Mouse (Mus musculus): ENCODE measurements around the gene Pcca. TPM values are rescaled to one million over a fixed set of nuclear protein-coding genes. Genes with fewer than 3 reads are reported as not detected.
"Not testable (repeated sequence)": the region's sequence is repeated elsewhere in the genome, so short reads cannot be mapped to it uniquely, and the experiment has no call there.

Pcca gene
- total RNA-seq, 1 experiment from 2014 or later = 214 TPM

DNA sequence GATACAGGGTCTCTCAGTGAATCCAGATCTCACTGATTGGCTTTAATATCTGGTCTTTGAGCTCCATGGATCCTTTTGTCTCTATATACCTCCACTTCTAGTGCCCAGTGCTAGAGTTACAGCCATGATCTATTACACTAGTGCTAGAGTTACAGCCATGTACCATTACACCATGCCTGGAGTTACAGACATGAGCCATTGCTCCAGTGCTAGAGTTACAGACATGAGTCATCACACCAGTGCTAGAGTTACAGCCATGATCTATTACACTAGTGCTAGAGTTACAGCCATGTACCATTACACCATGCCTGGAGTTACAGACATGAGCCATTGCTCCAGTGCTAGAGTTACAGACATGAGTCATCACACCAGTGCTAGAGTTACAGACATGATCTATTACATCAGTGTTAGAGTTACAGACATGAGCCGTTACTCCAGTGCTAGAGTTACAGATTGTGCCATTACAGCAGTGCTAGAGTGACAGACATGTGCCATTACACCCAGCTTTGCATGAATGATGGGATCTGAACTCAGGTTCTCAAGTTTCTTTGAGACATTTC lies 26.8 kb downstream of the Pcca start:
- DNase-seq = not testable (repeated sequence)

DNA sequence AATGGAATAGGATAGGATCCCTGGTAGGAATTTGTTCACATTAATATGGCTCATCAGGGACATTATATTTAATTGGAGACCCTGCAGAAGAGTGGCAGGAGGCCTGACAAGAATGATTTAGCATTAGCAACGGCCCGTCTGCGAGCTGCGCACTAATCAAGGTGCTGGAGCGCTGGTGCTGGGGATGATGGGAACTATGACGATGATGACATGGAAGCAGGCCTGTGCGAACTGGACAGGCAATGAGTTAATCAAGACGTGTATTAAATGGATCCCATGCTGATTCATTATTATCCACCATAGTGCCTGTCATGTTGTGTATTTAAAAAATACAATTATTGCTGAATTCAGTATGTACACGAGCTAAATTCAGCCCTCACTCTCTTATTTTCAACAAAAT lies 36.7 kb downstream of the Pcca start:
- DNase-seq = no peak

DNA sequence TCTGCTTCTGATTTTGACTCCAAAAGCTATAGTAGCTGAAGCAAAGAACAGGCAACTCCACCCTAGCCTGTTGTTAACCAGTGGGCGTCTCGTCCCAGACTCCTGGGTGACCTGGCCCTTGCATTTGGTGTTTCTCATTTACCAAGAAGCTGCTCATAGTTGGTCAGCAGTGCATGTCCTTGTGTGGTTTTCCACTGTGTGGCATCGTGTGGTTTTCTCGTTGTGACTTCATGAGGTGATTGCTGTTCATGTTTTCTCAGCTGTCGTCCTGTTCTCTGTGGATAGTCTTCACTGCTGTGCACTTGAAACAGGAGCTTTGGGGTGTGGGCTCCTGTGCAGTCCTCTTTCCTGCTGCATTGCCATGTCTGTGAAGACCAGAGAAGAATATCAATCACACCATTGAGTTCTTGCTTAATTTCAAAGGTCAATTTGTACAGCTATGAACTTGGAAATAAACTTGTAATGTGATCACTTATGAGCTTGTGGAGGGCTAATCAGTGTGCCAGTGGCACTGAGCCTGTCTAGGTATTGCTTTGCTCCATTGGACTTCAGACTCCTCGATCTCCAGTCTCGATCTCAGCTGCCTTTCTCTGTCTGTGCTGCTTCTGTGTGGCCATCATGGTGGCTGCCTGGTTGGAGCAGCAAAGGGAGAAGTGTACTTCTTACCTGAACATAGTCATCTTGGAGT lies 40.1 kb downstream of the Pcca start:
- no peak for DNase-seq

DNA sequence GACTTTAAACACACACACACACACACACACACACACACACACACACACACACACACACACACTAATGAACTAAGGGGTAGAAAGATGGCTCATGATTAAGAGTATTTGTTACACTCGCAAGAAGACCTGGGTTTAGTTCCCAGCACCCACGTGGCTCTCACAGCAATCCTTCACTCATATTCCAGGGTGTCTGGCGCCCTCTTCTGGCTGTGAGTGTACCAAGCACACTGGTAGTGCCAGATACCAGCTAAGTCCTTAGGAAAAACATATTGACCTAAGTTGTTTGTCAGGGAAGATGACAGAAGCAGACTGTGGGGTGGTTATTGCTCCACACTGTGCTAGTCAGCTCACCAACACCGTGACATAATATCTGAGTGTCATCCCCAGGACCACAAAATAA lies 43.7 kb downstream of the Pcca start:
- no peak for DNase-seq

DNA sequence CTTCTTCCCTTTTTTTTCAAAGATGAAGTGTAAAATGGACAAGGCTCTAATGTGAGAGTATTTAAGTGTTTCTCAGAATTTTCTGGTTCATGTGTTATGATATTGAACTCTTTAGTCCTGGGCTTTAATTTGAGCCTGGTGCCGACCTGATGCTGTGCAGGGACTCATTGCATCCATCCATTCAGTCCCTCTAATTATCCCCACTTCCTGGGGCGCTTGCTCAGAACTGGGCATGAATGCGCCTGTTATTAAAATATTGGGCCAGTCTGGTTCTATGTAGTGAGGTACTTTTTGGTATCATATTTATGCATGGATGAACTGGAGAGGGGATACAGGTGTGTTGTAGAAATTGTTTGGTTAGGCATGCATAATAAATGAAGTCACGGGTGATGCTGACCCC lies 47.9 kb downstream of the Pcca start:
- no peak for DNase-seq

DNA sequence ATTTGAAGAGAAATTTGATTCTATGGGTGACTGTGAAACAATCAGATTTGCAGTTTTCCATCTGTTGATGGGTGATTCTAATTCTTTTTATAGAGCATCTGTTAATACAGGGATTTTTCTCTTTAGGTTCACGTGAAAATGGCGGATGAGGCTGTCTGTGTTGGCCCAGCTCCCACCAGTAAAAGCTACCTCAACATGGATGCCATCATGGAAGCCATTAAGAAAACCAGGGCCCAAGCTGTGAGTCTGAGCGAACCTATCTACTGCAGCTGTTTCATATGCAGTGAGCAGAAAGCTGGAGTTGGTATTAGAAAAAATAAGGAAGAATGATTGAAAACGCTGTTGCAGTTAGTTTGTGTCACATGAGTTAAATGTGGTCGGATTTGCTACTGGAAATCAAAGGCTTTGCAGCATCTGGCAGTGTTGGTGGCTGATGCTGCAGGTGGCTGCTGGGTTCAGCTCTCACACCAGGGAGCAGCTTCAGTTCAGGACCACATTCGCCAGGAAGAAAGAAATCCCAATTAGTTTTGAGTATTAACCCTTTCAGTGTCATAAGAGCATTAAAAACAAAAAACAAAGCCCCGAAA lies 48.5 kb downstream of the Pcca start:
- DNase-seq = no peak

DNA sequence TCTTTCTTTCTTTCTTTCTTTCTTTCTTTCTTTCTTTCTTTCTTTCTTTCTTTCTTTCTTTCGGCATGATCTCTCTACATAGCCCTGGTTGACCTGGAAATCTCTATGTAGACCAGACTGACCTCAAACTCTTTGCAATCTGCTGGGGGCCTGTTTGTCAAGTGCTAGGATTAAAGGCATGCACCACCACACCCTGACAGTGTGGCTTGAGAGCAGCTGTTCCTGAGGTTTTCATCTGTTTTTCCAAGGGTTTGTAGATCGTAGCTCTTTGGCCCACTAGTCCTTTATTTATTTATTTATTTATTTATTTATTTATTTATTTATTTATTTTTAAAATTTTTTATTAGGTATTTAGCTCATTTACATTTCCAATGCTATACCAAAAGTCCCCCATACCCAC lies 50.0 kb downstream of the Pcca start:
- DNase-seq = not testable (repeated sequence)

DNA sequence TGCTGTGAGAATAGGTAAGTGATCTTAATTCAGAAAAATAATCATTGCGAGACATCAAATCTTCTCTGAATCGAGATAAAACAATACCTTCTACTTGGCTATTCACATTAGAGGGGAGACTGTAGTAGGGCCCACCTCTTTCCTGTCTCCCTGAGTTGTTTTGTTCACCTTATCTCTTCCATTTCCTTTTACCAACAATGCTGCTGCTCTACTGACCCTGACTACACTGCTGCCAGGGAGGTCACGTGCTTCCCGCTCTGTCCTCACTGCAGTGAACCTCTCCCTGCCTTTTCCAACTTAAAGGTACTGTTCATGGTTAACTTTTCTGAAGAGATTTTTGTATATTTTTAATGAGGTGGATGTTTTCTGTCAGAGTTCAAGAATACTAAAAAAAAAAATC lies 52.8 kb downstream of the Pcca start:
- no peak for DNase-seq

DNA sequence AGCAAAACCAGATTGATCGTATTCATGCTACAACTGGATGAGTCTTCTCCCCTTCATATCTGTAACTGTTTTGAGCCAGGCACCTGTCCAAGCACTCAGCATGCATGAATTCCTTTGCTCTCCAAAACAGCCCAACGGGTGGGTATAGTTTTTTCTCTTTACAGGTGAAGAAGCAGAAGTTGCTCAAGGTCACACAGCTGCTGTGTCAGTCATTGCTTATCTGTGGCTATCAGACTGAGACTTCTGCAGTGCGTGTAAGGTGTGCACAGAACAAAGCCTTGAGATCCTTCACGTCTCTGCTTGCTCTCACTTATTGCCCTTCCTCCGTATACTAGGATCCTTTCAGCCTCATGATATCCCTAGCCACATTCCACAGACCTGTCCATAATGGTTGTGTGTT lies 63.4 kb downstream of the Pcca start:
- no peak for DNase-seq

DNA sequence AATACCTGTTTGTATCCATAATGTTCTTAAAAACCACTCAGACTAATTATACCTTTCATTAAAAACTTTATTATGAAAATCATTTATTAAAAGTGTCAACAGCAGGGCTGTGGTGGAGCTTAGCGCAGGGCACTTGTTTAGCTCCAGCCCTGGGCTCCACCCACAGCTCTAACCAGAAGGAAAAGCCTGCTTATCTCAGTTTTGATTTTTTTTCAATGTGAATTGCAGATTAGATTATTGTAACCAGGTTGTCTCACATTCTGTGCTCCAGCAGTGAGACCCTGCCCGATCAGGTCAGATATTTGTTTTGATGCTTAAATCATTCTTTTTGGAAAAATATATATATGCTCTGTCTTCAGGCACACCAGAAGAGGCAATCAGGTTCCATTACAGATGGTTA lies 64.7 kb downstream of the Pcca start:
- no peak for DNase-seq

DNA sequence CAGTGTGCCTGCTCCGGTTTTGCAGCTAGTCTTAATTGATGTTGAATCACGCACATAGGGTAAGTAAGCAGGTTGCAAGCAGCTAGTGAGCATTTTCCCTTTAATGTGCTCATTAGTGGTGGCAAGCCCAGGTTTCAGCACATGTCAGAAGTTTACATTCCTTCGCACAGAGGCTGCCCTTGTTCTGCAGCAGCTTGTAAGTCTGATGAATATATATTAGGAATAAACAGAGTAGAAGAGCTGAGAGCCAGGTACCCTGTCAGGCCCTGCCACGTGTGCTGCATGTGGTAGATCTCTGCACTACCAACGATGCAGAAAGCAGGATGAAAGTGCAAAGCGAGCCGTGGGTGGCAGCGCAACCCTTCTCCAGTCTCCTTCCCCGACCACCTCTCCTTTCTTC lies 65.7 kb downstream of the Pcca start:
- DNase-seq = no peak

DNA sequence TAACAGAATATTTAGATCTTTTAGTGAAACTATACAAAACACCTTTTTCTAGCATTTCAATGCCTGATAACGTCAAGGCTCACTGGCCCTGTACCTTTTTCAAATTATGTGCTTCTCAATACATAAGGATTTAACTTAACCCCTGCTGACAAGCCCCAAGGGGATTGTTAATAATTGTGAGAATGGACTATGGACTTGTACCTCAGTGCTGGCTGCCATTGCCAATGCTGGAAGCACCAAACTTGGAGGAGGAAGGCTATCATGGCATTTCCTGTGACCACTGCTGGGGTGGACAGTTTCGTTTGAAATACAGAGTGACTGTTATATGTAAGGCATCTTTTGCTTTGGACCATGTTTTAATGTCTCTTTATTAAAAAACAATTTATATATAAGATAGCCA lies 68.6 kb downstream of the Pcca start:
- no peak for DNase-seq

DNA sequence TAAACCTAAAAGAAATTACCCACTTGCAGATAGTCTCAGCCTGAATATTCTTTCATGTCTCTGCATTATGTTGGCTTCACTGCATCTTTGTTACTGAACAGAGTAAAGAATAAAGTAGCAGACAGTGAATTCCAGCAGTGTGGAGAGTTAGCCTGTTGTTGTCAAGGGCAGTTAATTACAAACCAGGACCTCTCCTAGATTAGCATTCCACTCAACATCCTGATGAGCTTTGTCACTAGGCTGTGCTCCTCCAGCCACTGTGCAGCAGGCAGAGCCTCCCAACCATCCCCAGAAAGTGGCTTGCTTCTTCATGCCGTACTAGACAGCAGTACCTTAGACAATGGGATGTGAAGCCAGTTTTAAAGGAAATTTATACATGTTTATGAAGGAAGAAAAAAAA lies 72.4 kb downstream of the Pcca start:
- DNase-seq = no peak

DNA sequence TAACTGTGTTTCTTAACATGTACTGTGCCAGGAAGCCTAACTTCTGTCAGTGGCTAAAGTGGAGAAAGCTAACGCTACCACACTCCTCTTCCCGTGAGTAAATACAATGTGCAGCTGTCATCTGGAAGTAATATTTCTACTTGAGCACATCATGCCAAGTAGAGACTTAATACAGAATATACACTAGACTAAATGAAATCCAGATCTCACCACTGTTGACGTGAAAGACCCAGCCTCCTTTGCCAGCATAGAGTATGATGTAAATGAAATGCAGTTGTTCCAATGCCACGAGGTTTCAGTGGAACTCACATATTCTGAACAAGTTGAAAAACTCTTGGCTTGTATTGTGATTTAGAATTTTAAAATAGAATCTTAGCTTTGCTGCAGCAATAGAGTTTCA lies 73.3 kb downstream of the Pcca start:
- DNase-seq = no peak

DNA sequence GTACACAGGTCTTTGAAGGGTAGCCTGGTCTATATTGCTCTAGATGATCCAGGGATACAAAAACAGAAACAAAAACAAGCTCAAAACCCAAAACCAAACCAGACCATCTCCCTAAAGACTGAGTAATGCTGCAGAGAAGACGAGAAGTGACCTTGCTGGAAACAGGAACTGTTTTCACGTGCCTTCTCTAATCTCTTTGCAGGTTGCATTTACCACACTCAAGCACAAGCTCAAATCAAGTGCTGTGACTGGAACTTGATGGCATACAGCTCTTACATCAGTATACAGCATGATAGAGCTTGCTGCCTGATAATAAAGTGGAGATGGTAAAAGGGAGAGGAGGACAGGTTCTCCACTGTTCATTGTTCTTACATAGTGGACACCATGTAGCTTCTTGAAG lies 74.2 kb downstream of the Pcca start:
- no peak for DNase-seq

DNA sequence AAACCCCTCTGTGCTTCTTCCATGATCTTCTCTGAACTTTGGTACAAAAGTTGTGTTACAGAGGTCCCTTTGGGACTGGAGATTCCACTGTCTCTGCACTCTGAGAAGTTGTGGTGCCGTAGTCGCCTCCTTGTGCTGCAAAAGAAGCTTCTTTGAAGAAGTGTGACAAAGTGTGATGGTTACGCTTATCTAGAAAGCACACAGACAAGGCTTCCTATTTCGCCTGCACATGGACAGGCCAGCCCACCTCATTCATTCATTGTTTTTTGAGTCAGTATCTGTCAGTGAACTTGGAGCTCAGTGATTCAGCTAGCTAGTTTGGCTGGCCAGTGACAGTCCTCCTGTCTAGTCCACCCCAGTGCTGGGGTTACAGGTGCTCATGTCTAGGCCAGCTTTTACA lies 76.9 kb downstream of the Pcca start:
- no peak for DNase-seq

DNA sequence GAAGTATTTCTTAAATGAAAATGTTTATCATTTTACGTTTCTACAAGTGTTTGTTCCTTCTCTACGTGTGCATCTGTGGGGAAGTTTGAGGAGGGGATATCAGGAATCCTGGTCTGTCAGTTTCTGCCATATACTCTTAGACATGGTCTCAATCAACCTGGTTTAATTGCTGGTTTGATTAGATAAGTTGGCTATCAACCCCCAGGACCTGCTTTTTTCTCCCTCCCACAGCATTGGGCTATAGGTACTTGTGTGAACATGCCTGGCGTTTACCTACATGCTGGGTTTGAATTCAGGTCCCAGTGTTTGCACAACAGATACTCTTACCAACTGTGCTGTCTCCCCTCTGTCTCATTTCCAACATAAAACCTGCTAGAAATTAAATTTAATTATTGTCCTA lies 78.2 kb downstream of the Pcca start:
- DNase-seq = no peak

DNA sequence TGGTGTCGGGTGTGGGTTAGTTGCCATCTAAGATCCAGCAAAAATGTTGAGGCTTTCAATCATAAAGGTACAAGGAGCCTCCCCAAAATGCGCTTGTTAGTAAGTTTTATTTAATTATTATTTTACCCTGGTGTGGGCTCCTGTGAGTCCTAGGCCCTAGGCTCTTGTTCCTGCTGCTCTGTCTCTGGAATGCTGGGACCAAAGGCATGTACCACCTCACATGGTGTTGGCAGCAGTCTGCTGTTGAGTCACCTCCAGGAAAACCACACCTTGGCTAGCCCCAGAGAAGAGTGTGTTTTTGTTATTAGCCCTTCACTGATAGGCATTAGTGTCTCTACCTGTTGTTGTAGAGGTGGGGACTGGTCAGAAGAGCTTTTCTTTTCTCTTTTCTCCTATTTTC lies 83.5 kb downstream of the Pcca start:
- DNase-seq = no peak

DNA sequence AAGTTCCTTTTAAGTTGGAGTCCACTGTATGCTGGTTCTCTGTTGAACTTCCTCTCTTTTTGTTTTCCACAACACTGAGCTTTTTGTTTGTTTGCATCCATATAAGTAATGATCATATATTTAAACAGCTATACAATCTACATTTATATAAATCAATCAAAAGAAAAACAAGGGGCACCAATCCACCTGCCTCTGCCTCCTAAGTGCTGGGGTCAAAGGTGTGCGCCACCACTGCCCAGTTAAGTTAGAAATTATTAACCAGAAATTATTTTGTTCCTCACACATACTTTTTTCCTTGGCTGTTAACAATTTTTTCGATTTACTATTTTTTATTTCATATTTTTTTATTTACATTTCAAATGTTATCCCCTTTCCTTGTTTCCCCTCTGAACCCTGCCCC lies 99.3 kb downstream of the Pcca start:
- DNase-seq = no peak

DNA sequence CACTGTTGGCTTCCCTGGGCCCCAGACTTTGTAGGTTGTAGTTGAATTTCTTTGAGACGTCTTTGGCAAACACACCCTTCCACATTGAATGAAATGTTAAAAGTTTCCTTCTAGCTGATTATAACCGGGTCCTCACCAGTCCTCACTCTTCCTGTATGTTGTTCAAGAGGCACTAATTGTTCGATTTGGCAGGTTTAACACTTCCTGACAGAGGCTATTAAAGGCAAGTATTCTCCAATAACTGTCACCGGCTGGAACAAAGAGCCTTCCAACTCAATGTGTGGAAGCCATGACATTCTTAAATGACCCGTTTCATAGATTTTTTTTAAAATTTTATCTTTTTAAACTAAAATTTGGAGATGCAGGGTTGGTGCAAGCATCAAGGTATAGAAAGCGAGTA lies 102.5 kb downstream of the Pcca start:
- DNase-seq = no peak

DNA sequence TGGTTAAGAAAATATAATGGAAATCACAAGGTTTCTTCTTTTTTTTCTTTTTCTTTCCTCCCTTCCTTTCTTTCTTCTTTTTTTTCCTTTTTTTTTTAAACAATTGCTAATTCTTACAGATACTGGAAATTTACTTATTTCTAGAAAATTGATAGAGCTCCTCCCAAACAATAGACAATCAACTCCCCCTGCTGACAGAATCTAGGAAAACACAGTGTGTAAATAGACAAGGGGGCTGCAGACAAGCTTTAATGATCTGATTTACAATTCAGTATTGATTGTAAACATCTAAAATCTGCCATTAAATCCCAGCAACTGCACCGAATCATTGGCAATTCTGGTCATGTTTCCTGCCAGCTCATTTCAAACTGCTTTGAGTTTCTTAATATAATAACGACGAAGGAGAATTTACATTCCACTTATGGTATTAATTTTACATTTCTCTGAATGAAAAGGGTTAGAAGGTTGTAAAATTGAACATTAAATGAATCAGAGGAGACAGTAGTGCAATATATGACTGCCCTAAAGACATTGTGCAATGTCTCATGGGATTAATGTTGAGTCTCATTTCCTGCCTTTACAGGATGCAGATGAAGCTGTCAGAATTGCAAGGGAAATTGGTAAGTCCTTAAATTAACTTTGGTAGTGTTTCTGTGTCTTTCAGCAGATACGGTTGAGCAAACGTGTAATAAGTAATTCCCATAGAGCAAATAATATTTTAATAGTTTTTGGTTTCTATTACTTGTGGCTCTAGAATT lies 103.9 kb downstream of the Pcca start:
- no peak for DNase-seq

DNA sequence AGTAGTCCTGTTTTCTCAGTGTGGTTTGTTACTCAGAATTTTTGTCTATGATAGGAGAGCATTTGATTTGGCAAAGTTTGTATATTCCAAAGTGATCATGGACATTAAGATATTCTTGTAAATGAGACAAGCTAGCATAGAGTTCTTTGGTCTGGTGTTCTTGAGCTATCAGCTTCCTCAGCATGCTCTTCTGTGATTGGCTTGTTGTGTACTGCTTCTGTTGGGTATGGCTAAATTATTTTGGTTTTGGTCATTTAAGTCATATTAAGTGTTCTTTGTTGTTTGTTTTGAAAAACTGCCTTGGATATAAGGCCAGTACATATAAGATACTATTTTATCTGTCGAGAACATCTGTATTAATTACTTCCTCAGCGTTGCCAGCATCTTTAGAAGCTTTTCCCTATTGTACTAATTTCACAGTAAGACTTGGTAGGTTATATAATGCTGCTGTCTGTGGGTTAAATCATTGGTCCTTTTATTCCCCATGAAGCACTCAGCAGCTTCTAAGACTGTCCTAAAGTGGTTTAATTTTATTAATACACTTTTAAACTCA lies 105.1 kb downstream of the Pcca start:
- DNase-seq = no peak

DNA sequence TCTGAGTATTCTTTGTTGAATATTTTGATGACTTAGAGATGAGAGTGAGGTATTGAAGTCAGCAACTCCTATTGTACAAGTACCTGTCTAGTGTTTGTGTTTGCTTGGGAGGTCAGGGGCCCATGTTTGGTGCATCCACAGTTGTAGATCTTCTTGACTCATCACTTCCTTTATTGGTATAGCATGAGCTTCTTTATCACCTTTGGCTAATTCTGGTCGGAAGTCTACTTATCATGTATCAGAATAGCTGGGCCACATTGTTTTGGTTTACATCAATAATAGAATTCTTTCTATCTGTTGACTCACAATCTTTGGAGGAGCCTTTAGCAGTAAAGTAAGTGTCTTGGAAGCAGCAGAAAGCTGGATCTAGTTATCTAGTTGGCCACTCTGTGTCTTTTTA lies 108.3 kb downstream of the Pcca start:
- no peak for DNase-seq
